Comparison of ENCODE assay signal across 26 mouse cellular contexts in genomic region chr17:84401796-84402195, GRCm38 (mm10).
DNase-seq lines count a peak whose midpoint lies in the region; TF ChIP-seq lines count a peak whose summit lies in the region.
"Had no signal": no experiment of that assay in that cellular context is flagged by ENCODE, and none has a peak within 500 bp of the region (broad histone marks: within the 10 kb centered on the region; RNA-seq: fewer than 3 reads in every experiment).

No protein-coding gene starts in this region.

- no peaks in the 10 kb centered on the region for H3K27me3 ChIP-seq in small intestine, adult 2 months (ENCODE audit: control insufficient read depth, insufficient read depth, low read length)
- H3K27me3 ChIP-seq: heart, embryonic 13.5 days; limb, embryonic 12.5 days; liver, embryonic 12.5 days; neural tube, embryonic 15.5 days had no signal

- H3K36me3 ChIP-seq in small intestine, adult 2 months (ENCODE audit: control insufficient read depth, insufficient read depth, low read length): peaks cover 2% of the 10 kb centered on the region

- TF ChIP-seq POLR2A in small intestine, adult 2 months (IDR thresholded peaks at IDR 0.05; ENCODE audit: low read depth, low read length): no peak

- H3K4me1 ChIP-seq in small intestine, adult 2 months (ENCODE audit: control insufficient read depth, insufficient read depth, insufficient read length, low read length): 0 out of 2 replicates have a peak, but pooled peaks cover 2% of the 10 kb centered on the region
- H3K4me1 ChIP-seq: forebrain, embryonic 10.5 days; heart, embryonic 13.5 days; hindbrain, embryonic 10.5 days; liver, embryonic 12.5 days; neural tube, embryonic 15.5 days had no signal

- no peak for TF ChIP-seq CTCF in small intestine, adult 2 months (IDR thresholded peaks at IDR 0.05; ENCODE audit: extremely low read depth, insufficient read length, insufficient replicate concordance, low read depth, low read length)

- H3K27ac ChIP-seq in small intestine, adult 2 months (ENCODE audit: insufficient read depth, low read depth, low read length): peak overlapping the region; percentile 74; the same call in 1 of the 2 replicates
- H3K27ac ChIP-seq: forebrain, embryonic 10.5 days; heart, embryonic 13.5 days; hindbrain, embryonic 10.5 days; hindbrain, postnatal 0 days; layer of hippocampus, adult 2 months; limb, embryonic 12.5 days; liver, embryonic 12.5 days; neural tube, embryonic 15.5 days had no signal

- intact Hi-C loops in gastrocnemius, postnatal 14 days (cut with DNase I; ENCODE audit: low total_unique reads): no loop called here

- WGBS in small intestine, adult 2 months: 82% methylated on average over 5 of the region's 5 CpGs

- DNase-seq in adrenal gland, postnatal 14 days: peak; percentile 9
- no peak for DNase-seq in adrenal gland, postnatal 25 days
- DNase-seq in heart, adult 9 months (ENCODE audit: low spot score in 2 of 2): peak; percentile 28 to 61
- no peak for DNase-seq in heart, postnatal 4 days
- DNase-seq in gastrocnemius, postnatal 14 days: peak; percentile 15
- no peak for DNase-seq in lung, postnatal 25 days (ENCODE audit: low spot score)
- DNase-seq: adrenal gland, postnatal 10 days; cerebellum, adult 11 months; cerebellum, postnatal 14 days; kidney, adult 9 months; kidney, postnatal 14 days; layer of hippocampus, postnatal 36 days; lung, adult 18-20 months; lung, postnatal 10 days; right cerebral cortex, adult 18-20 months; right cerebral cortex, postnatal 4 days; thymus, postnatal 14 days had no signal

- no peak overlapping the region for H3K4me3 ChIP-seq in small intestine, adult 2 months (ENCODE audit: low read depth, low read length)
- H3K4me3 ChIP-seq: forebrain, embryonic 10.5 days; heart, embryonic 13.5 days; hindbrain, embryonic 10.5 days; layer of hippocampus, adult 2 months; limb, embryonic 12.5 days; liver, embryonic 12.5 days; neural tube, embryonic 15.5 days had no signal

Comparison
In these comparisons a context has a peak if more than half of its experiments do, and no peak if none do; other contexts are left out.
1. DNase-seq: peak in adrenal gland, postnatal 14 days (single experiment), heart, adult 9 months (2 of 2) and gastrocnemius, postnatal 14 days (single experiment); none in adrenal gland, postnatal 25 days (single experiment), heart, postnatal 4 days (single experiment) and lung, postnatal 25 days (single experiment).